Mouse (Mus musculus): ENCODE data around the gene Tfpi.

DNA sequence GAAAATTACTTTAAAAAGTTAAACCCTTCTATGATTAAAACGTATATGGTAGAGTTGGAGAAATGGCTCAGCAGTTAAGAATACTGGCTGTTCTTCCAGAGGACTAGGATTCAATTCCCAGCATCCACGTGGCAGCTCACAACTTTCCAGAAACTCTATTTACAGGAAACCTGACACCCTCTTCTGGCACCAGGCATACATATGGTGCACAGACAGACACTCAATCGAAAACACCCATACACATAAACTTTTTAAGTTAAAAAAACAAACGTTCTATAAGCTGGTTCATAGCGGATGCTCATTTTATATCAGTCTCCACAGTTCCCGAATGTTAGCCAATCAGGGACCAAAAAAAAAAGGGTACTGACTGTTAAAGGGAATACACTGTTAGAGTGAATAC lies 49.2 kb upstream of the Tfpi start:
- TF ChIP-seq FOSL1 (IDR thresholded peaks at IDR 0.05; ENCODE audit: insufficient read depth, low read length, poor library complexity, severe bottlenecking): no peak
- TF ChIP-seq USF1 (IDR thresholded peaks at IDR 0.05; ENCODE audit: low read depth): no peak
- TF ChIP-seq CTCF (IDR thresholded peaks at IDR 0.05; ENCODE audit: control insufficient read depth, insufficient read depth, insufficient read length): no peak
- no peak for TF ChIP-seq MYOD1 (IDR thresholded peaks at IDR 0.05; ENCODE audit: control insufficient read depth, insufficient read length, low read depth)
- TF ChIP-seq MYOG (IDR thresholded peaks at IDR 0.05; ENCODE audit: control insufficient read depth, extremely low read depth, insufficient read length): no peak
- TF ChIP-seq MAX (IDR thresholded peaks at IDR 0.05): no peak
